Mouse (Mus musculus) adrenal gland (tissue): Measurements from ENCODE around the gene Gm15013.
"Not testable (repeated sequence)": the region's sequence is repeated elsewhere in the genome, so short reads cannot be mapped to it uniquely, and the experiment has no call there.

ENCODE experiments used
- intact Hi-C: fragments of 180-260 bp; cut with DNase I; formaldehyde crosslinking; loops from one replicate; pipeline ENCODE4 v1.15.1; 2025
- long read RNA-seq, 2 experiments: library from polyadenylated mRNA; unstranded; transcript quantifications; one replicate each; pipeline ENCODE4 v2.0.0; 2020; ENCODE audit warnings: borderline replicate concordance in 1 of 2; ENCODE audit not compliant: insufficient replicate concordance in 1 of 2

Gene Gm15013
- long read RNA-seq, experiment 1: 0 reads
- long read RNA-seq, experiment 2: 0 reads

DNA sequence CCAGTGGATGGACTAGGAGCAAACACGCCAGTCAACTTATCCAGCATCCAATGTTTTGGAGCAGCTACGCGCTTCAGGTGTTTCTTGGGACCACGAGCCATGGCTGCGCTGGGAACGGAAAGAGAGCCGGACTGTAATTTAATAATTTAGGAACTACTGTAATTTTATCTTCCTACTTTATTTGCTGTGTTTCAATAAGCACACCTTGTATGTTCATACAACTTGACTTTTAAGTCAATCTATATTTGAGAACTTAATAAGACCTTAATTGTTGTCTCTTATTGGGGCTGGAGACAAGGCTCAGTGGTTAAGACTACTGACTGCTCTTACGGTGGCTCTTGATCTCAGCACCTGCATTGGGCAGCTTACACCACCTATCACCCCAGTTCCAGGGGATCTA, at the start of gene Gm15013:
Gene Gm15013 (minus strand): TSS at position 101 of the 400 bp plus-strand sequence.
- intact Hi-C loops: no loop called here

DNA sequence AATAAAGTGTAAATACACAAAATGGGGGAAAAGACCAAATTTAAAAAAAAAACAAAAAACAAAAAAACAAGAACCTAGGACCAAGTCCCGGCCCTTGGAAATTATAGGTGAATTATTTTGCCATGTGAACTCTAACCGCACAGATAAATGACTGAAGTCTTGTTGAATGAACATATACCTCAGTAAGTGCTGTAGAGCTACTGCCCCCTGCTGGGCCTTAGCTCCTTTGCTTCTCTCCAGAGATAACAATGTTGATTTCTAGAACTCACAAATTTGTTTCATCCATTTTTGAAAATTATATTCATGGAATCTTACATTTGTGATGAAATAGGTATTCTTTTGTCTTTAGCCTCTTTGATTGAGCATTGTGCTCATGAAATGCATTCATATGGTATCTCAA, 48.3 kb upstream of the Gm15013 start:
- intact Hi-C loops: loop anchor here (5.0 kb wide), 1 partner anchor 345 kb away; no protein-coding TSS in a partner anchor

GRCm38 (mm10) chrX:139758634-139759033, 44.4 kb upstream of the Gm15013 start:
- intact Hi-C loops: not testable (repeated sequence)

GRCm38 (mm10) chrX:139751855-139752254, 37.6 kb upstream of the Gm15013 start:
- intact Hi-C loops: no loop called here

DNA sequence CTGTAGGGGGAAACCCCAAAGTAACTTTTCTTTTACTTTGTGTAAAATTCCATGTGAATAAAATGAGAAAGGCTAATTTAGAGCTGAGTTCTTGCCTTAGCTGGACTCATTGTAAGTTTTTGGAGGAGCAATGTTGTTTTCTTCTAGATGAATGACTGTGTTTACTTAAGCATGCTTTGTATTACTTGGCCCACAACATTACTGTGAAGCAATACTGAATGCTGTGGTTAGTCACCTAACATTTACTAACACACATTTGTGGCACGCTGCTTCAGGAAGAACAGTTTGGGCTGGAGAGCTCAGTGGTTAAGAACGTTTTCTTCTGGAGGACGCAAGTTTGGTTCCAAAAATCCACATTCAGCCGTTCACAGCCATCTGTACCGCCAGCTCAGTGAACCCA, 22.8 kb upstream of the Gm15013 start:
- intact Hi-C loops: no loop called here

- intact Hi-C loops: no loop called here
Measured at GRCm38 (mm10) chrX:139730541-139730940, 16.3 kb upstream of the Gm15013 start.

DNA sequence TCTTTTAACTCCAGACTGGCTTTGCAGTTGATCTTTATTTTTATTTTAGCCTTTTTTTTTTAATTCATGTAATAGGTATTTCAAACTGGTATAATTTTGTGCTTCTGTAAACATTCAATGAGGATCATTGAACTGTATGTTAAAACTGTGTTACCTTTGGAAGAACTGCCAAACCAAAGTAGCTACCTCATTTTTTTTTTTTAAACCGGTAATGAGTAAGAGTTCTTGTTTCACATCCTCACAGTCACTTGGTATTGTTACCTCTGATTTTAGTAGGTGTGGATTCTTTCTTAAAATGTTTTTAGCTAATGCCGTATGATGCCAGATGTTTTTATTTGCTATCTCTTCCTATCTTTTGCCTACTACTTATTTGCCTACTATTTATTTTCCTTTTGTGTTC, 8.1 kb upstream of the Gm15013 start:
- intact Hi-C loops: no loop called here

DNA sequence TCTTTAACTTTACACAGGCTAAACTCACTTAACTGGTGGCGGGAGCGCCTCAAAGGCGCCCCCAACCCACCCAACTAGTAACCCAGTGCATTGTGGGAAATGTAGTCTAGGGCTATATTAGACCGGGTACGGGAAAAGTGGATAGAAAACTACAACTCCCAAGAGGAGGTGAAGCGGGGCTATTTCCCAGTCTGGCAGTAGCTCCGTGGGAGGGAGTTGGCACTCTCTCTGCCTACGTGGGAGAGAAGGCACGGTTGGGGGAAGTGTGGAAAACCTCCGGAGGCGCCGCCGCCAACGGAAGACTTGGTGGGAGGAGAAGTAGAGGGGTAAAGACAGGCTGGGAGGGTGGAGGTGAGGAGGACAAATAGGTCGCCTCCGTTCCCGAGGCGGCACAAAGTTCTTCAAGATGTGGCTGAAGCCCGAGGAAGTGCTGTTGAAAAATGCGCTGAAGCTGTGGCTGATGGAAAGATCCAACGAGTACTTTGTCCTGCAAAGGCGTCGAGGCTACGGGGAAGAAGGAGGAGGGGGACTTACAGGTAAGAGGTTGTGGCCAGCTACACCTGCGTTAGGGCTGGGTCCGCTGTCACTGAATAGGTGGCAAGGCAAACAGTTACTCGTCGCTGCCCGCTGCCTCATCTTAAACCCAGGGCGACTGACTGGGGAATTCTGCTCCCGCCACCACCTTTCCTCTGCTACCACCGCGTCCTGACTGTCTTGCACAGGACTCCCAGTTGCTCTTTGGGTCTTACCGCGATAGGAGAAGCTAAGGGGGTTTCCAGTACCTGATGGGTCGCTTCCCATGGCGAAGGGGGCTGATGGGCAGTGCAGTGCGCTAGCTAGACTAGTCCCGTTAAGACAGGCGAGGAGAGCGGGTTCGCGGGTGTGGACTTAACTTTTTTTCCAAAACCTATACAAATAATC, 29.2 kb downstream of the Gm15013 start, which contains the start of gene Tbc1d8b:
Gene Tbc1d8b (plus strand): TSS at position 222 of the 921 bp plus-strand sequence.
- intact Hi-C loops: no loop called here

DNA sequence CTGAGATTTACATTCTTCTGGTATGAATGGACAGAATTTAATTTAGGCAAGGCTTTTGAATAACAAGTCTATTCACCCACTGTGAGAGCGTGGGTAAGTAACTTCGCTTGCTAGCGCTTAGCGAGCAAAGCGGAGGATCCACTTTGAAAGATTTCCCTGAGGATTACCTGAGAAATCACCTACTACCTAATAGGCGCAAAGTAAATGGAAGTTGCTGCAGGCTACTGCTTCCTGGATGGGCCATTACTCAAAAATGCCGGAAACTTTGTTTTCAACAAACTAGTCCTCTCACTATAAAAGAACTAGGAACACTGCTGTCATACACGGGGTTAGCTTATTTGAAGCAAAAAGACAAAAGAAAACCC, 29.9 kb downstream of the Gm15013 start:
- intact Hi-C loops: no loop called here

- intact Hi-C loops: loop anchor here (10.0 kb wide), 1 partner anchor 251 kb away; no protein-coding TSS in a partner anchor
Measured at GRCm38 (mm10) chrX:139665829-139666228, 48.5 kb downstream of the Gm15013 start.
